Mouse (Mus musculus) c-Kit-positive CD71-positive TER-119-positive erythroid progenitor cells, embryonic 14.5 days (primary cell): ENCODE results near the gene Glb1l.
A peak's percentile ranks its signal among the peaks of the same experiment; 100 is the strongest.

Source experiments
- DNase-seq: peaks from one replicate; pipeline ENCODE4 v3.0.0-alpha.2; 2013; ENCODE audit warnings: low spot score

Glb1l gene

DNA sequence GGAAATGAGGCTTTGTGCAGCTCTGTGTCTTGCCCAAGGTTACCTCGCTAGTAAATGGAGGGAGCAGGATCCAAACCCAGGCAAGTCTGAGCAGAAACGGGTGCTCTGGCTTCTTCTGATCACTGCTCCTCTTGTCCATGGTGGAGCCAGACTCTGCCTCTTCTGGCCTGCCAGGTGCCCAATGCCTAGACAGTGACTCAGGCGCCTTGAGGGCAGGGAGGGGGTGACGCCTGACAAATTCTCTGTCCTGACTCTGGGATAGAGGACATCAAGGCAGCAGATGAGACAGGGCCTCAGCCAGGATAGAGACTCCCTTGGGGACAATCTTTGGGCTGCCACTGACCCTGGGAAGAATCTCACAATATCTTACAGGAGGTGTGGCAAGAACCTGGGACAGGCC lies 20.6 kb upstream of the Glb1l start:
- DNase-seq, result no peak

DNA sequence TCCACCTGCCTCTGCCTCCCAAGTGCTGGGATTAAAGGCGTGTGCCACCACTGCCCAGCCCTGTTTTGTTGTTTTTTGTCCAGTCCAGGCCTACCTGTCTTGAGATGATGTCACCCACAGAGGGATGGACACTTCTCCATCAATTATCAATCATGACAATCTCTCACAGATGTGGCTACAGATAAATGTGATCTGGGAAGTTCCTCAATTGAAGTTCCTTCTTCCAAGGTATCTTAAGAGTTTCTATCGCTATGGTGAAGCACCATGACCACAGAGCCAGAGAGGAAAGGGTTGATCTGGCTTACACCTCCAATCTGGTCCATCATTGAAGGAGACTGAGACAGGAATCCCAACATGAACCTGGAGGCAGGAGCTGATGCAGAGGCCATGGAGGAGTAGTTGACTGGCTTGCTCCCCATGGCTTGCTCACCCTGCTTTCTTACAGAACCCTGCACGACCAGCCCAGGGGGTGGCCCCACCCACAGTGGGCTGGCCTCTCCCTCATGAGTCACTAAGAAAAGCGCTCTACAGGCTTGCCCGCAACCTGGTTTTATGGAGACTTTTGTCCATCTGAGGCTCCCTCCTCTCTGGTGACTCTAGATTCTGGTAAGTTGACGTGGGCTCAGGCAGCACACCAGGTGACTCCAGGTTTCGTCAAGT lies 19.9 kb upstream of the Glb1l start:
- no peak for DNase-seq

DNA sequence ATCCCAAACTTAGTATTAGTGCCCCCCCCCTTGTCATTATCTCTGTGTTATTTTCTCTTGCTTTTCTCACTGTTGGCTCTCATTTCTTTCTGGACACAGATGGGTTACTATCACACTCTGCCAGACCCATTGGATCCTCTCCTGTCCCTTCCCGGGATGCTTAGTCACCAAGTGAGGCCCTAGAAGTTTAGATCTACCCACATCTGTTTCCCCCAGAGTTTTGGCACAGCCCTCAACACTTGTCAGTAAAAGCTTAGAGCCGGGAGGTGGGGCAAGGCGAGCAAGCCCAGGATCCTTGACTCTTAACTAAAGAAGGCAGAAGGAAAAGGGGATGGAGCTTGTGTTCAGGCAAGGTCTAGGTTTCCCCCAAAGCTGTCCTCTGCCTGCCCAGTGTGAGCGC lies 18.5 kb upstream of the Glb1l start:
- DNase-seq, result peak; percentile 38

DNA sequence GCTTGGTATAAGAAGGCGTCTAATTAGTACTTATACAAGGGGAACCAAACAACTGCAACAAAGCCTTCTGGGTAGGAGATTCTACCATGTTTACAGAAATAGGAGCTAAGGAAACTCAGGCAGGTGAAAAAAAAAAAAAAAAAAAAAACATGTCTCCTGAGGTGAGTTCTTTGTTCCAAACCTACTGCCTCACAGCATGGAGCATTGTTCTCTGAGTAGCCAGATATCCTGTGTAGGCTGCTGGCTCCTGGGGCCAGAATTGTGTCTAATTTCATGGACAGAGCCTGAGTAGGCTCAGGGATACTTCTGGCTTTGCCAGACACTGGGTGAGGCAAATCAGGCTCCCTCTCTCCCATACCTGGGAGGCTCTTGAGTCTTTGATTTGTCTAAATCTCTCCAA lies 17.0 kb upstream of the Glb1l start:
- no peak for DNase-seq

DNA sequence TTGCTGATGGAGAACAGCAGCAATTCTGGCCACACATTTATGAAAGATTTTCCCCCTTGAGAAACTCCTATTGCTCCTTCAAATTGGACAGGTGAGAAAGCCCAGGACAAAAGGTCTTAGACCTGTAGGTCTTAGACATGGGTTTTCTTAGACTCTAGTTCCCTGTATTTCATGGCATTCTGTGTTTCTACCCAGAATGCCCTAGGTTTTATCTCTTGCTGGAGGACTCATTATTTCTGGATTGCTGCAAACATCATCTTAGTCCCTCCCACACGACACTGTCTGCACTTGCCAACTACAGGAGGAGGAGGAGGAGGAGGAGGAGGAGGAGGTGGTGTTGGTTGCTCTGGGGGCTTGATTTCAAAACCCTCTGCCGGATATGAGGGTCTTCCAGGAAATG lies 15.5 kb upstream of the Glb1l start:
- DNase-seq, result no peak

DNA sequence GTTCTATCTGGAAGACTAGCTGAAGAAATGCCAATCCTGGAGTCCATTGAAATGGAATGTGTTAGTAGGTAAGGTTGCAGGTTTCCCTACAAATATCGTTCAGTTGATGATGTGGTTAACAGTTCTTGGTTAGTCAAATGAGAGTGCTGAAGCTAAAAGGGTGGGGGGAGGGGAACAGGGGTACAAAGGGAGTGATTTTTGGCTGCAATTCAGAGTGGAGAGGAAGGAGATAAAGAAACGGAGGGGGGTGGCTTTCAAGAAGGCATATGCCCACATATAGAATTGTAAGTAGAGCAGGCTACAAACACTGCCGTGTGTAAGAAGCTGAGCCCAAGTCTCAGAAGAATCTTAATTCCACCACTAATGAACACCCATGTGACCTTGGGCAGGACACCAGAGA lies 14.9 kb upstream of the Glb1l start:
- DNase-seq, result no peak

DNA sequence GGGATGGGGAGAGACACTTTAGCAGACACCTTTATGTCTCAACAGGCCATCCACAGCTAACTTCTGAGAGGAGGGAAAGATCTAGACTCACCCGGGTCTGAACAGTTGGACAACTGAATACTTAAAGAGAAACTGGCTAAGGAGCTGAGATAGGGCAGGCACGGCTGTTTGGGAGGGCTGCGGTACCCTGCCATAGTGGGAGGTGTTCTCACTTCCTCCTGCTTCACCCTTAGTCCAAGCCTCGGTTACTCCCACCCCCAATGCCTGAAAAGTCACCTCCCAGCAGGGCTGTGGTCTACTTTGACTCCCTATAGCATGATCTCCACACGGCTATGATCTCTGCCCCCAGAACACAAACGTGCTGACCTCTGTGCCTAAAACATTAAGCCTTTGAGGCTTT lies 12.9 kb upstream of the Glb1l start:
- no peak for DNase-seq

DNA sequence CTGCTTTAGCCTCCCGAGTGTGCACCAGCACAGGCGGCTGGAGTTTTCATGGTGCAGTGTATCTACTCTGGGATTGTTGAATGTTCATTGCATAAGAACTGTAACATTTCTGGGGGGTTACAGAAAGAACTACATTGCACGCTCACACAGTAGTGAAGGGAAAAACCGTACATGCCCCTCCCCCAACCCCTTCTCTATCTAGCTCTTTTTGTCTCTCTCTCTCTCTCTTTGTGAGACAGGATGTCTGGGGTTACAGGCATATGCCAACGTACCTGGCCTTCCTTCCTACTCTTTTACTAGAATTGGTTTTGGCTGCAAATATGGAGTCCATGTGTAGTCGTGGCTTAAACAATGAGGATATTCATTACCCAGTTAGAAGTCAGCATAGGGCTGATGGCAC lies 12.3 kb upstream of the Glb1l start:
- no peak for DNase-seq

DNA sequence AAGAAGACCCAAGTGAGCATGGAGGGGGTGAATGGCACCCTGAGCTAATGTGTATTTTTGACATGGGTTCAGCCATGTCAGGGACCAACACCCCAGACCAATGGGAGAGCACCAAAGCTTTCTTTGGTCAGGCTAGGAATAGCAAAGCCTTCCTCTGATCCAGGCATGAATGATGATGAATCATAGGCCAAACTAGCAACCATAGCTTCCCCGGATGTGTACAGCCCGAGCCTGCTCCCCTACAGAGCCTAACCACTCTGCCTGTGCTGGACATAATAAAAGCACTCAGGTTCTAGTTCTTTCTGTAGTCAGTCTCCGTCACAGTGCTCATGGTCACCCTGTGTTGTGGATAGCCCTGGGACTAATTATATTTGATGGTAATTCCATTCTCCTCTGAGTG lies 10.9 kb upstream of the Glb1l start:
- no peak for DNase-seq

DNA sequence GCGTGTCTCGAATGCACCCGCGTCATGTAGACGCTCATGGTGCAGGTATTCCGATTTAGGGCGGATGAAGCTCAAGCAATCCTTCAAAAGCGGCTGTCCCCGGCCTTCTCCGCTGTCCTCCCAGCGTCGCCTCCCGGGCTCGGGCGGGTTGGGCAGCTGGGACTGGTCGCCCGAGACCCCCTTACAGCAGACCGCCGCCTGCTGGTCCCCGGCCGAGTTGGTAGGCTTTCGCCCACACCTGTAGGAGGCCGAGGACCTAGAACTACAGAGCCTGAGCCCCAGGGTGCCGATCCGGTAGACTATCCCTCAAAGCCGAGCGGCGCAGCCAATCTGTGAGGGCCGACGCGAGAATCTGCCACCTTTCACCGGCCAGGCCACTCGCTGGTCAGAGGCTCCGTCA lies 8.9 kb upstream of the Glb1l start, which contains the start of gene Tuba4a:
Gene Tuba4a (minus strand): TSS at position 335 of the 400 bp plus-strand sequence.
- DNase-seq, result no peak

DNA sequence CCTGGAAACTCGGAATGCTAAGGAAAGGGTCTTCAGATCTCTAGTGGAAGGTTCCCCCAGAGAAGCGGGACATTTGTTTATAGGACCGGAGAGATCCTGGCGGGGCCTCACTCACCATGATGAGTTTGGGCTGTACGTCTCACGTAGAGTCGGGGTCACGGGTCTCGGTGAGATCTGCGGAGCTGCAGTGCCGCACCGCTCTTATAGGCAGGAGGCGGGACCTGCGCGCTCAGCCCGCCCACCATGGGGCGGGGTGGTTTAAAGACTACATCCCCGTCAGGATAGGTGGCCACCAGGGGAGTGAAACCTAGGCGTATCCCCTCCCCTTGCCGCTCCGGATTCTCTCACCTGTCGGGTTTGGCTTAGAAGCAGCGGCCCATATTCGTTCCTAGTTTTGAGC lies 8.5 kb upstream of the Glb1l start:
- DNase-seq, result peak; percentile 87

DNA sequence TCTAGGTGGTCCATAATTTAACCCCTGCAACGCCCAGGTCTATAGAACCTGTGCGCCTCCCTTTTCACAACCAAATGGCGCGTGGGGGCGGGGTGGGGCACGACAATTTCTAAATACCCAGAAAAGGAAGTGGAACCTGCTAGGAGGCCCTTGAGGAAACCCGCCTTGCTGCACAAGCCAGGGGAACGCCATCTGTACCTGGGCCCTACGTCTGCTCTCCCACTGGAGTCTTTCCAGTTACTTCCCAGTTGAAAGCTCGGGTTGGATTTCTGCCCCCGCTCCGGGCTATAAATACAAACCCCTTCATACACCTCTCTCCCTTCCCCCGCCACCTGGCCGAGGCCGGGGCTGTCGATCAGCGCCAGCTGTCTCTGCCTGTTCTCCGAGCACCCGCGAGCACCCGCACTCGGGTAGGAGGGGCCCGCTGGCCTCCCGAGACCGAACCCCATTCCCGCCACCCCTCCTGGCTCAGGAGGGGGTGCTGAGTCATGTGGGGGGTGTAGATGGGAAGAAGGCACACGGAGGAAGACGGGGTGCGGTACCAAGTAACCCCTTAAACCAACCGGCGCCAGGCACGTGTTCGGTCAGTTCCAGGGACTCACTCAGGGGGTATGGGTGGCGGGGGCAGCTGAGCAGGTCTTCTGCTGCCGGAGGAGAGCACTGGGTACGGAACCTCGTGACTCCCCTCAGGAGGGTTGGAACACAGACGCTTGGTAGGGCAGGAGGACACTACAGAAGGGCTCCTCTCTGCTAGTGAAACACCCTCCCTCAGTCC lies 7.8 kb upstream of the Glb1l start:
- DNase-seq, result peak; percentile 57

DNA sequence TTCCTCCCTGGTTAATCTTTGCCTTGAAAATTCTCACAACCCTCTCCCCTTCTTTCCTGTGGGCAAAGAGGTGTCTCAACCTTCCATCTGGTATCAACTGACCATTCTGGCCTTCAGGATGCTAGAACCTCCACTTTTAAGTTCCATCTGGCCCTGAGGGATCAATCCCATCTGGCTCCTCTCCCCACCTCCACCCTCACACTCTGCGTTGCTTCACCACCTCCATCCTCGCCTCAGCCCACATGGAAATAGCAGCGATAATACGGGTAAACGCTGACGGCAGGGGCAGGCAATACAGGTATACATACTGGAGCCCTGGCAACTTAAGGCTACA lies 7.2 kb upstream of the Glb1l start:
- no peak for DNase-seq

DNA sequence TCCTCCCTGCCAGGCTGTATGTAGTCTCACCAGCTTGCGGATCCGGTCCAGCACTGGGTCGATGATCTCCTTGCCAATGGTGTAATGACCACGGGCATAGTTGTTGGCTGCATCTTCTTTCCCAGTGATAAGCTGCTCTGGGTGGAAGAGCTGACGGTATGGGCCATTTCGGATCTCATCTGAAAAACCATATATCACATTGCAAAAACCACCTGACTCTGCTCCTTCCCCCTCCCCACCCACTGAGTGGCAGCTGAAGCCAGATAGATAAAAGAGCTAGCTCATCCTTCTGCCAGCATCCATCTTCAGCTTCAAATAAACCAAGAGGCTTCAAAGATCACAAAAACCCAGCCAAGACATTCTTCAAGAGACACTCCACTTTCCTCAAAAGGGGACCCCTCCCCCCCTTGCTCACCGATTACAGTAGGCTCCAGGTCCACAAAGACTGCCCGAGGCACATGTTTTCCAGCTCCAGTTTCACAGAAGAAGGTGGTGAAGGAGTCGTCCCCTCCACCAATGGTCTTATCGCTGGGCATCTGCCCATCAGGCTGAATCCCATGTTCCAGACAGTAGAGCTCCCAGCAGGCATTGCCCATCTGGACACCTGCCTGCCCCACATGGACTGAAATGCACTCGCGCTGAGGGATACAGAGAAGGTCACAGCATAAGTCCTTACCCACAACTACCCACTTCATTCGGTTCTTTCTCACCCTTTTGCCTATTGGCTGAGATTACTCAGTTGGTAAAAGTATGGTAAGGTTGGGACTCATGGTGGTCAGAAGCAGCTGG lies 6.4 kb upstream of the Glb1l start:
- no peak for DNase-seq

DNA sequence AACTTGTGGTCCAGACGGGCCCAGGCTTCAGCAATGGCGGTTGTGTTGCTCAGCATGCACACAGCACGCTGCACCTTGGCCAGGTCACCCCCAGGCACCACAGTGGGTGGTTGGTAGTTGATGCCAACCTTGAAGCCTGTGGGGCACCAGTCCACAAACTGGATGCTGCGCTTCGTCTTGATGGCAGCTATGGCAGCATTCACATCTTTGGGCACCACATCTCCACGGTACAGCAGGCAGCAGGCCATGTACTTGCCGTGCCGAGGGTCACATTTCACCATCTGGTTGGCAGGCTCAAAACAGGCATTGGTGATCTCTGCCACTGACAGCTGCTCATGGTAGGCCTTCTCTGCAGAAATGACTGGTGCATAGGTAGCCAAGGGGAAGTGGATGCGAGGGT lies 5.2 kb upstream of the Glb1l start:
- no peak for DNase-seq

DNA sequence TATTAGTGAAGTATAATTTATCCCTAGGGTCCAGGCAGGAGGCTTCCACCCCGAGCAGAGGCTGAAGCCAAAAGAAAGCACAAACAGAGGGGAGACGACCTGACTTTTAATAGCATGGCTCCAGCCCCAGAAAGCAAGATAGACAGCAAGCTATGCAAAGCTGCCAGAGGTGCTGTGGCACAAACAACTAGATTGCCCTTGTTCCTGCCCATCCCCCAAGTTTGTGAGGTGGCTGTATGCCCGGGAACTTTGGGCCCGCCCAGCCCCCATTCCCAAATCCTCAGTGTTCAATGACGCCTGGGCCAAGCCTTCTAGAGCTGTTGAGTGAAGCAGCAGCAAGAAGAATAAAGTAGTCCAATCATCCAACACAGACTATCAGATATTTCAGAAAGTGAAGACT lies 4.3 kb upstream of the Glb1l start:
- no peak for DNase-seq

DNA sequence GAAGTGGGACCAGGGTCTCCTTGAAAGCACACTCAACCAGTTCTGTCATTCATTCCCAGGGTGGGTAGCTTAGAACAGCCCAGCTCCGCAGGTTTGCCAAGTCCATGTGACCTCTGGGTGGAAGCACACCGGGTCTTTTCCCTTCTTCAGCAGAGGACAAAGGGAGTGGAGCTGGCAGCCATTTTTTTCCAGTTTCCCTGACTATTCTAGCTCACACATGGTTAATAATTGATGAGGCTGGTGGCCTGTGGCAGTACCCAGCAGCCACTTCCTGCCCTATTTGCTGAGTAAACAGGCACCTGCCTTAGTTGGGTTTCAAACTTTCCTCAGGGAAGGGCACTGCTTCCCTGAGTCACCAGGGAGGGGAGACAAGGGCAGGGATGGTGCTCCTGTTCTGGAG lies 3.8 kb upstream of the Glb1l start:
- no peak for DNase-seq

DNA sequence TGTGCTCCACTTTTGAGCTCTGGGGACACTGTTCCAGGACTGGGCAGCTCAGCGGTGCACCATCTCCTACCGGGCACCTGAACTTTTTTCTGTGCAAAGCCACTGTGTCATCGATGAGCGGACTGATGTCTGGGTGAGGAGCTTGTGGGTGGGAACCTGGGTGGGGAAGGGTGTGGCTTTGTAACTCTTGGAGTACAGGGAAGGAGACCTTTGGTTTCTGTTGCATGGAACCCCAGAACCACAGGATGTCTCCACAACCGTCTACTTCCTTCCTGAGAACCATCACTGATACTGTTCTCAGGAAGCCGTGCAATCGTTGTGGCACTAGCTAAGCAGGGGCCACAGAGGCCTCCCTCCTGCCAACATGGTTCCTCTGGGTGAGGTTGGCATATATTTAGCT lies 2.5 kb upstream of the Glb1l start:
- DNase-seq, result no peak

DNA sequence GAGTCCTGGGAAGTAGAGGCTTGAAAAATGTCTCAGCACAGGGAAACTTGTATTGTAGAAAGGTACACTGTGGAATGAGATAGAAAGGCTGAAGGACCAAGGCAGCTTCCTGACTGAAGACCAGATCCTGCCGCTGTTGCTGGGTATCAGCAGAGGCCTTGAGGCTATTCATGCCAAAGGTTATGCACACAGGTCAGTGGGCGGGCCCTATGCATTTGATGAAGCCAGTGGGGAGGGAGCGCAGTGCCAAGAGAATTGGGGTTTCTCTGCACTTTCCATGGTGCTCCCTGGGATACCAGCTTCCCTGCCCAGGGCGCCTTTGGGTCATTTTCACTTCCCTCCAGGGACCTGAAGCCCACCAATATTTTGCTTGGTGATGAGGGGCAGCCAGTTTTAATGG lies 1.9 kb upstream of the Glb1l start:
- DNase-seq, result no peak

DNA sequence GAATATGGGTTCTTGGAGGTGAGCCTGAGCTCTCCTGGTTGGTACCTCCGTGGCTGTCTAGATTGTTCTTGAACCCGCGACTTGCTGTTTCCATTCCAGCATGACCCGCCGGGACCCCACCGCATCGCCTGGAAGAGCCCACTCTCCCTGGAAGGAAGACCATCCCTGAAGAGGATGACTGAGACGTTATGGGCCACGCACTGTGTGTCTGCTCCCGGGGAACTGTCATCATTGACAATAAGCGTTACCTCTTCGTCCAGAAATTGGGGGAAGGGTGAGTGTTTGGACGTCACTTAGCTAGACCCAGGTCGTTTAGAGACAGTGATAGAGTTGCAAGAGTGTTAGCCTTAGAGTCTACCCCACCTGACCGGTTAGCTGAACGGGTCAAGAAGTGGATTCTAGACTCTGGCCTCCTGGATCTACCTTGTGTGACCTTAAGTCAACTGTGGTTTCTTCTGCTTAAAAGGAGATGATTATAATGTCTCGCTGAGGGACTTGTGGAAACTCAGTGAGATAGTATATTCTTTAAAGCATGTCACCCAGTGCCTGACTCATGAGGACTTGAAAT lies 612 bp upstream of the Glb1l start:
- DNase-seq, result no peak

DNA sequence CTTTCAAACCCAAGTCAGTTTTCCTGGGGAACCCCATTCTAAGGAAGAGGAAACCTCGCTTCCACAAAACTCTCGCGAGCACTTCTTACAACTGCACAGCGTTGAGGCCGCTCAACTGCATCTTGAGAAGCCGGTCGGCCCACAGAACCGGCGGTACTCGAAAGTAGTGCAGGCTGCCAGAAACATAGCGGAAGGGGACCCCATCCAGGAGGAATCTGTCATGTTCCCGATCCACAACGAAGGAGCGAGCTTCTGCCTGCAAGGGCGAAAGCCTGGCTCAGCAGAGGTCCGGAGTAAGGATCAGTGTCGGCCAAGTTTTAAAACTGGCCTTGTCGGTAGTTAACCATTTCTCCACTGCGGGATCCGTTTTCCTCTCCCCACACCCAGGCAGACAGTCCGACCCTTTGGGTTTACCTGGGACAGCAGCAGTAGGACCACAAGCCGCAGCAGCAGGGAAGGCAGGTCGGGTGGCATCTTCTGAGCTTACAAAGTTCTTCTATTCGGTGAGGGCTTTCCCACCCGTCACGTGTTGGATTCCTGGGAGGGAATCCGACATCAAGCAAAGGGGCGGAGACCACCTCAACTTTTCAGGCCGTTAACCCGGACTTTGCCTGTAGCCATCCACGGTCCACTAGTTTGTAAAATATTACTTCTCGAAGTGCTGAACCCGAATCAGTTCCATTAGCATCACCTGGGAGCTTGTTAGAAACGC lies 1.5 kb downstream of the Glb1l start:
- DNase-seq, result no peak

DNA sequence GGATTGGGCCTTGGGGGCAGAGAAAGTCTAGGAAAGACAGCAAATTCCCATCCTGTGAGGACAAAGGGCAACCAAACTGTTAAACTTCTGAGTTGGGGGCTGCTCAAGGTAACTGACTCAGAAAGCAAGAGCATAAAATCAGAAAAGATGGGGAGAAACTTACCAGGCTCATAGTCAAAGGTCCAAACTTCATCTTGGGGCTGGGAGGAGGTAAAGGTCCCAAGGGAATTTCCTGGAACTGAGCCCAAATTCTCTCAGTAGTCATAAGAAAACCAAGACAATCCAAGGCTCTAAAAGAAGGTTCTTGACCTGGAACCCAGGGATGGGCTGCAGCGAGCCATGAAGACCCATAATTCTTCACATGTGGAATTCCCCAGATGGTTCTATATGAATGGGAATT lies 9.4 kb downstream of the Glb1l start:
- DNase-seq, result no peak
